Mouse (Mus musculus) forebrain, embryonic 15.5 days (tissue): ENCODE measurements around the gene Otulin. TPM values are rescaled to one million over a fixed set of nuclear protein-coding genes. Genes with fewer than 3 reads are reported as not detected.

Source experiments
- ATAC-seq: fragments of 200-750 bp; cut with Nextera tagmentation; replicated peaks from 2 replicates; pipeline ENCODE4 v1.8.0; 2017; ENCODE audit warnings: mild to moderate bottlenecking, moderate TSS enrichment, moderate library complexity
- H3K27ac ChIP-seq: fragments of 300-500 bp; sonication (generic); replicated peaks from 2 replicates; pipeline ENCODE4 v1.5.1; 2015; ENCODE audit warnings: mild to moderate bottlenecking, inconsistent platforms
- H3K27me3 ChIP-seq: fragments of 300-500 bp; sonication (generic); 2 replicates; pipeline ENCODE4 v1.6.1; 2015; ENCODE audit warnings: inconsistent platforms
- H3K36me3 ChIP-seq: fragments of 300-500 bp; sonication (generic); 2 replicates; pipeline ENCODE4 v1.6.1; 2015; ENCODE audit warnings: mild to moderate bottlenecking, inconsistent platforms
- H3K4me1 ChIP-seq: fragments of 300-500 bp; sonication (generic); 2 replicates; pipeline ENCODE4 v1.6.1; 2015; ENCODE audit warnings: inconsistent platforms
- H3K4me2 ChIP-seq: fragments of 300-500 bp; sonication (generic); replicated peaks from 2 replicates; pipeline ENCODE4 v1.6.1; 2015; ENCODE audit warnings: mild to moderate bottlenecking, inconsistent platforms
- H3K4me3 ChIP-seq: fragments of 300-500 bp; sonication (generic); 2 replicates; pipeline ENCODE4 v1.5.1; 2015; ENCODE audit warnings: mild to moderate bottlenecking, inconsistent platforms
- H3K9ac ChIP-seq: fragments of 300-500 bp; sonication (generic); replicated peaks from 2 replicates; pipeline ENCODE4 v1.6.1; 2015; ENCODE audit warnings: mild to moderate bottlenecking, inconsistent platforms
- H3K9me3 ChIP-seq: fragments of 300-500 bp; sonication (generic); 2 replicates; pipeline ENCODE4 v1.6.1; 2016; ENCODE audit warnings: inconsistent platforms
- WGBS: fragments of 180-500 bp; shearing (Covaris S2); methylation state at CpG from one replicate; pipeline ENCODE4 v1.1.7; 2015; ENCODE audit warnings: mixed read lengths; 5-methylcytosine and 5-hydroxymethylcytosine counted together
- polyA plus RNA-seq: library from polyadenylated mRNA; unstranded; fragments of >200 nt; fragmentation: Nextera tagmentation; extraction: Ambion mirVana; gene quantifications from 2 replicates; pipeline ENCODE4 v1.2.1, GENCODE M21; 2015

Otulin gene
- polyA plus RNA-seq, 1 experiment from 2014 or later: 30.7 TPM

DNA sequence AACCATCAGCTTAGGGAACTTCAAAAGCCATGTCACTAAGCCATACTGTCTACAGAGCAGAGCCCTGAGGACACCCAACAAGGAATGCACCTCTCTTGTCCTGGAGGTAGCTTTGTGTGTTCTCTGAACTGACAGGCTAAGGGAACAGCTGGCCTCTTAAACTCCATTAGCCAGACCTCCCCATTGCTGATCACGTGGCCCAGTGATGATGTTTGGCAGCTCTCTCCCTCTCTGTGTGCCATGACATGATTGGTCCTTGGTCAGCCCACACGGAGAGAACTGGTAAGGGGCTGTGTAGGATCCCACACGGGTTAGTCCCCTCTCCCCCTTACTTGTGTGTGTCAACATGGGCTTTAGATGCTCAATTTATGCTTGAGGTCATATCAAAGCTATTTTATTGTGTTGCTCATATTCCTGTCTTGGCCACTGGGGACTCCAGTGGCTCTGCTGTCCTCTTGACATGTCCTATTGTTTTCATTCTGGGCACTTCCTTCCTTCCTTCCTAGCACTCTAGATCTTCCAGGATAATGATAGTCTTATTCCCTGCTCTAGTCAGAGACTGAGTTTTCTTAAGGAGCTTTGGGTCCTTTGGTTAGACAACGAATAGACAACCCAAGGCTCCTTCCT lies 44.9 kb downstream of the Otulin start:
- Histone ChIP-seq H3K9ac (no peak overlapping the region), H3K4me3 (no peak overlapping the region), H3K36me3 (peaks cover 13% of the 10 kb centered on the region), H3K9me3 (no peaks in the 10 kb centered on the region), H3K4me2 (no peak overlapping the region), H3K27ac (no peak overlapping the region), H3K27me3 (no peaks in the 10 kb centered on the region), H3K4me1 (peaks cover 18% of the 10 kb centered on the region)
- WGBS: 82% methylated on average over 4 of the region's 4 CpGs
- no peak for ATAC-seq

DNA sequence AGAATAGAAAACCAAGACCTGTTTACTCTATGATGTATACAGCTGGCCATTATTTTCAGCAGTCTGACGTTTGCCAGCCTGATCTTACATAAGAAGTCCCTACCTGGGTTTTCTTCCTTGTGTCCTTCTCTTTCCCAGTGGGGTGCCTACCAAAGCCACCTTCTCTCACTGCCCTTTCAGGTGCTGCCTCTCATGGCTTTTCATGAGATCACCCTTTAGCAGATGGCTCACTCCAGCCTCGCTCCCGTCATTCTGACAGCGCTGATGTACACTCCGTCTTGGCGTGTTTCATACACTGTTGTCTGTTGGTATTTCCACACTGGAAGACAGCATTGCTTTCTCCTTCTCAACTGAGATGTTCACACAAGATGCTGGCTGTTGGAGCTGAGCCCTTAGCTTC lies 46.9 kb downstream of the Otulin start:
- peaks cover 6% of the 10 kb centered on the region; the same call in 1 of the 2 replicates for H3K36me3 ChIP-seq
- H3K27me3 ChIP-seq: no peaks in the 10 kb centered on the region
- ATAC-seq: no peak
- no peak overlapping the region for H3K4me3 ChIP-seq
- H3K27ac ChIP-seq: no peak overlapping the region
- peaks cover 16% of the 10 kb centered on the region for H3K4me1 ChIP-seq
- H3K9me3 ChIP-seq: no peaks in the 10 kb centered on the region
- no peak overlapping the region for H3K9ac ChIP-seq
- no peak overlapping the region for H3K4me2 ChIP-seq
- 91% methylated on average over 6 of the region's 6 CpGs for WGBS

- 0 out of 2 replicates have a peak, but pooled peaks have one; percentile 39 for ATAC-seq
- Histone ChIP-seq H3K4me3 (no peak overlapping the region), H3K27me3 (no peaks in the 10 kb centered on the region), H3K9ac (no peak overlapping the region), H3K36me3 (peaks cover 7% of the 10 kb centered on the region; the same call in 1 of the 2 replicates), H3K27ac (no peak overlapping the region), H3K9me3 (no peaks in the 10 kb centered on the region), H3K4me2 (no peak overlapping the region), H3K4me1 (peaks cover 10% of the 10 kb centered on the region)
- WGBS: 85% methylated on average over 4 of the region's 4 CpGs
These were observed 47.5 kb downstream of the Otulin start for GRCm38 (mm10) chr15:27583042-27583441.

- H3K36me3 ChIP-seq: peaks cover 7% of the 10 kb centered on the region; the same call in 1 of the 2 replicates
- no peak overlapping the region for H3K9ac ChIP-seq
- peaks cover 9% of the 10 kb centered on the region; the same call in 1 of the 2 replicates for H3K4me1 ChIP-seq
- 80% methylated on average over 3 of the region's 3 CpGs for WGBS
- no peaks in the 10 kb centered on the region for H3K27me3 ChIP-seq
- H3K27ac ChIP-seq: no peak overlapping the region
- no peak for ATAC-seq
- H3K9me3 ChIP-seq: no peaks in the 10 kb centered on the region
- H3K4me2 ChIP-seq: no peak overlapping the region
- H3K4me3 ChIP-seq: no peak overlapping the region
These were observed 48.1 kb downstream of the Otulin start for GRCm38 (mm10) chr15:27582428-27582827.

GRCm38 (mm10) chr15:27581640-27582039 lies 48.9 kb downstream of the Otulin start:
- H3K27ac ChIP-seq: no peak overlapping the region
- H3K4me1 ChIP-seq: peaks cover 9% of the 10 kb centered on the region; the same call in 1 of the 2 replicates
- H3K9ac ChIP-seq: no peak overlapping the region
- no peak overlapping the region for H3K4me3 ChIP-seq
- peak; percentile 44; the same call in 1 of the 2 replicates for ATAC-seq
- no peaks in the 10 kb centered on the region for H3K9me3 ChIP-seq
- H3K27me3 ChIP-seq: no peaks in the 10 kb centered on the region
- H3K36me3 ChIP-seq: peaks cover 7% of the 10 kb centered on the region; the same call in 1 of the 2 replicates
- no peak overlapping the region for H3K4me2 ChIP-seq
- WGBS: 12% methylated on average over 3 of the region's 3 CpGs

- Histone ChIP-seq H3K36me3 (peaks cover 7% of the 10 kb centered on the region; the same call in 1 of the 2 replicates), H3K9ac (no peak overlapping the region), H3K27ac (no peak overlapping the region), H3K27me3 (no peaks in the 10 kb centered on the region), H3K9me3 (no peaks in the 10 kb centered on the region), H3K4me2 (no peak overlapping the region), H3K4me1 (peaks cover 9% of the 10 kb centered on the region), H3K4me3 (no peak overlapping the region)
- 71% methylated on average over 2 of the region's 2 CpGs for WGBS
- no peak for ATAC-seq
These were observed 49.7 kb downstream of the Otulin start for GRCm38 (mm10) chr15:27580771-27581170.

DNA sequence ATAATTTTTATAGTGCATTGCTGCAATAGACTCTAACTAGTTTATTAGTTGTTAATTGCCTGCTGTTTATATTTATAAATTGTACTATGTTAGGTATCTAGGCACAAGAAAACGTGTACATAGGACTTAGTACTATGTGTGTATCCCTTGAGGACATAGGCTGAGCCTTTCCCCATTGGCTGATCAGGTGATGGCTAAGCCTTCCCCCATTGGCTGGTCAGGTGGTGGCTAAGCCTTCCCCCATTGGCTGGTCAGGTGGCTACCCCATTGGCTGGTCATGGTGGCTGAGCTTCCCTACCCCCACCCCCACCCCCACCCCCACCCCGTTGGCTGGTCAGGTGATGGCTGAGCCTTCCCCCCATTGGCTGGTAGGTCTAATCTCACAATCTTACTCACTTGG lies 50.6 kb downstream of the Otulin start:
- ATAC-seq: no peak
- 92% methylated on average over 2 of the region's 2 CpGs for WGBS
- peaks cover 7% of the 10 kb centered on the region; the same call in 1 of the 2 replicates for H3K36me3 ChIP-seq

GRCm38 (mm10) chr15:27578918-27579317 lies 51.6 kb downstream of the Otulin start:
- Histone ChIP-seq H3K27me3 (no peaks in the 10 kb centered on the region), H3K9me3 (no peaks in the 10 kb centered on the region), H3K9ac (no peak overlapping the region), H3K27ac (no peak overlapping the region), H3K4me3 (no peak overlapping the region), H3K4me1 (peaks cover 19% of the 10 kb centered on the region), H3K36me3 (peaks cover 7% of the 10 kb centered on the region; the same call in 1 of the 2 replicates), H3K4me2 (no peak overlapping the region)
- WGBS: 94% methylated on average over 6 of the region's 6 CpGs
- no peak for ATAC-seq

More for the DNA sequence above, 50.6 kb downstream of the Otulin start:
- Histone ChIP-seq H3K27ac (no peak overlapping the region), H3K9me3 (no peaks in the 10 kb centered on the region), H3K27me3 (no peaks in the 10 kb centered on the region), H3K4me2 (no peak overlapping the region), H3K9ac (no peak overlapping the region), H3K4me3 (no peak overlapping the region), H3K4me1 (peaks cover 18% of the 10 kb centered on the region)

- ATAC-seq: no peak
- WGBS: 81% methylated on average over 16 of the region's 16 CpGs
- Histone ChIP-seq H3K9ac (no peak overlapping the region), H3K27me3 (no peaks in the 10 kb centered on the region), H3K4me1 (peaks cover 19% of the 10 kb centered on the region), H3K4me3 (no peak overlapping the region), H3K9me3 (no peaks in the 10 kb centered on the region), H3K36me3 (peaks cover 7% of the 10 kb centered on the region; the same call in 1 of the 2 replicates), H3K27ac (no peak overlapping the region), H3K4me2 (no peak overlapping the region)
These were observed 52.3 kb downstream of the Otulin start for GRCm38 (mm10) chr15:27577915-27578780.

DNA sequence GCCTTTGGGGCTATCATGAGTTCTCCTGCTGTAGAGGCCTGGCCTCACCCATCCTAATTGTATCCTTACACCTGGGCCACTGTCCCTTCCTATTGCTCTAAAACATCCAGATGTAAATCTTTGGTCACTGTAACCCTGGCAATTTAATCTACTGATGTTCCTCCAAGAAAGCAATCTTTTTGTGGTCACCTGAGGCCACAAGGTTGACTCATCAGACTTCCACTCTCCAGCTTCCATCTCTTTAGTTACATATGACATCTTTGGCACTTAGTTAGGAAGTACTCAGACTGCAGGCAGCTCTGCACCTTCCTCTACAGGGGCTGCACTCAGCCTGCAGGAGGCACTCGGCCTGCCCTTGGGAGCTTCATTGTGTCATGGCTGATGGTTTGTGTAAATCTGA lies 53.6 kb downstream of the Otulin start:
- Histone ChIP-seq H3K27ac (no peak overlapping the region), H3K4me2 (no peak overlapping the region), H3K9ac (no peak overlapping the region), H3K36me3 (0 out of 2 replicates have a peak, but pooled peaks cover 2% of the 10 kb centered on the region), H3K27me3 (no peaks in the 10 kb centered on the region), H3K9me3 (no peaks in the 10 kb centered on the region), H3K4me1 (peaks cover 18% of the 10 kb centered on the region), H3K4me3 (no peak overlapping the region)
- 91% methylated on average over 1 of the region's 1 CpGs for WGBS
- no peak for ATAC-seq

DNA sequence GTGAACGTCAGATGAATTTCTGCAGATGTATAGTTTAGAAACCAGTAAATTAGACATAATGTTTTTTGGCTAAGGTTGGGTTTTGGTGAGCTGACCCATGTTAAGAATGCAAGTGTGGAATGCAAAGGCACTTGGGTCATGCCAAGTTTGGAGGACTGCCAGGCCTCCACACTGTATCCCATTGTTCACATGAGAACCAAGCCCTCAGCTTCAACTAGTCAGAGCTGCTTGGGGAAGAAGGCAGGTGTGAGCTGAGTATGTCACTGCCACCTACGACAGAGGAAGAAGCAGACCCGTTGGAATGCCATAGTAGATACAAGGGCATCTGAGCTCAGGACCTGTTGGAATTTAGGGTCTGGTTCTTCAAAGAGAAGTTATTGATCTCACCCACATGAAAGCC lies 54.6 kb downstream of the Otulin start:
- Histone ChIP-seq H3K4me1 (peaks cover 10% of the 10 kb centered on the region), H3K27ac (no peak overlapping the region), H3K4me2 (no peak overlapping the region), H3K9me3 (no peaks in the 10 kb centered on the region), H3K36me3 (0 out of 2 replicates have a peak, but pooled peaks cover 2% of the 10 kb centered on the region), H3K9ac (no peak overlapping the region), H3K27me3 (no peaks in the 10 kb centered on the region), H3K4me3 (no peak overlapping the region)
- peak; percentile 51; the same call in 1 of the 2 replicates for ATAC-seq
- WGBS: 60% methylated on average over 3 of the region's 3 CpGs
